Mouse (Mus musculus) embryonic fibroblast, embryonic 13.5 days (primary cell): ENCODE data around the gene Cdx2. TPM values are rescaled to one million over a fixed set of nuclear protein-coding genes. Genes with fewer than 3 reads are reported as not detected.

Source experiments
- H3K27ac ChIP-seq: 2 replicates; pipeline ENCODE4 v1.5.1; 2012; ENCODE audit warnings: low read length, control low read depth, inconsistent platforms; ENCODE audit not compliant: insufficient read depth
- H3K4me1 ChIP-seq: 2 replicates; pipeline ENCODE4 v1.6.1; 2011; ENCODE audit warnings: low read length; ENCODE audit not compliant: control insufficient read depth, insufficient read depth
- H3K4me3 ChIP-seq: 2 replicates; pipeline ENCODE4 v1.5.1; 2011; ENCODE audit warnings: mild to moderate bottlenecking, control low read depth, low read length; ENCODE audit not compliant: insufficient read depth
- CTCF ChIP-seq: IDR thresholded peaks from 2 replicates; pipeline ENCODE4 v1.5.1; 2011; ENCODE audit warnings: mild to moderate bottlenecking, control low read depth, low read length, moderate library complexity, borderline replicate concordance; ENCODE audit not compliant: insufficient read depth
- POLR2A ChIP-seq: IDR thresholded peaks from 2 replicates; pipeline ENCODE4 v1.6.1; 2011; ENCODE audit warnings: low read depth, mild to moderate bottlenecking, control low read depth, low read length, moderate library complexity
- polyA plus RNA-seq: library from polyadenylated mRNA; stranded (reverse); fragments of >200 nt; gene quantifications from 2 replicates; pipeline ENCODE4 v1.2.4, GENCODE M21; 2011; ENCODE audit warnings: low read depth; ENCODE audit not compliant: missing spikeins, insufficient read length

The Cdx2 gene
- polyA plus RNA-seq: not detected in 2 replicates

- Histone ChIP-seq H3K4me3 (no peak within 1 kb of the TSS), H3K27ac (no peak within 1 kb of the TSS), H3K4me1 (no peaks in the 10 kb centered on the region)
- TF ChIP-seq CTCF: no peak
- TF ChIP-seq POLR2A: no peak
Measured at GRCm38 (mm10) chr5:147306638-147307397, at the start of gene Cdx2. Gene Cdx2 (minus strand): TSS chr5:147307270.

DNA sequence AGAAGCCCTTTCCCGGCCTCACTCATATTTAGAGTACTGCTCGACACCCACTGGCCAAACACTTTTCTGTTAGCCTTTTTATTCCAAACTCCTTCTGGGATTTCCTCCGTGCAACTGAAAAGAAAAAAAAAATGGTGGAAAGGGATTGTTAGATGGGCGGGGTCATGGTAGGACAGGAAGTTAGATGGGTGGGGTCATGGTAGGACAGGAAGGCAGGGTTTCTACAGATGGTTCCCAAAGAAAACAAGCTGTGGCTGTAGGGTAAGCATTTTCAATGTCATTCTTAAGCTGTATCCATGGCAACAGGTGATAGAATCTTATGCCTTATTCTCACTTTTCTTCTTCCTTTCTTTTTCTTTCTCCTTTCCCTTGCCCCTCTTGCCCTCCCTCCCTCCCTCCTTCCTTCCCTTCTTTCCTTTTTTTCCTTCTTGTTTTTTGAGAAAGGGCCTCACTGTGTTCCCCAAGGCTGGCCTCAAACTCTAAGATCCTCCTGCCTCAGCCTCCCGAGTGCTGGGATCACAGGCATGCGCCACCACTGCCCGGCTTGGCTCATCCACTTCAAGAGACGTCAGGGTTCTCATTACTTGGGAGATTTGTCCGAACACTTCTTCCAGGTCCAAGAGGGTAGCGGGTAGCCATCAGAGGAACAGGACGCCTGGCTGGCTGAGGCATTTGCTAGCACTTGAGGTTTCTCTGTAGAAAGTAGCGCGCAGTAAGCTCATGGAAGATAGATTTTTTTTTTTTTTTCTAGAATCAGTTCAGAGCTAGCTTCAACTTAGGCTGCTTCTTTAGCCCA lies 49.4 kb upstream of the Cdx2 start:
- Histone ChIP-seq H3K27ac (no peak overlapping the region), H3K4me1 (no peaks in the 10 kb centered on the region), H3K4me3 (no peak overlapping the region)
- TF ChIP-seq CTCF (no peak), POLR2A (no peak)

DNA sequence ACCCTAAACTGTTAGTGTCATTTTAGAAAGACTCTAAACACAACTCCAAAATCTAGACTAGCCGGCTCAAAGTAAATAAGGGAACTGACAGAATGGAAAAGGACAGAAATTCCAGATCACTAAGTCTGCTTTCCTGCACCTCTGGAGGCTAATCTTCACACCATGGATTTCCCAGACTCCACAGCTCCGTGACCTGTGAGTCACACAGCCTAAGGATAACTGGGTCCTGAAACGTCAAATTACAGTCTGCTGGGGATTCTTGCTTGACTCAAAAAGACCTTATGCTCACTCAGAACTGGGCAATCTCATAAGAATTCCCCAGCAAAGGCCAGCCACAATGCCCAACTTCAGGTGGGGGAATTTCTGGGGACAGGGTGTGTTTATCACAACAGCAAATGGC lies 48.7 kb upstream of the Cdx2 start:
- Histone ChIP-seq H3K4me3 (no peak overlapping the region), H3K4me1 (no peaks in the 10 kb centered on the region), H3K27ac (no peak overlapping the region)
- TF ChIP-seq CTCF (no peak), POLR2A (no peak)

DNA sequence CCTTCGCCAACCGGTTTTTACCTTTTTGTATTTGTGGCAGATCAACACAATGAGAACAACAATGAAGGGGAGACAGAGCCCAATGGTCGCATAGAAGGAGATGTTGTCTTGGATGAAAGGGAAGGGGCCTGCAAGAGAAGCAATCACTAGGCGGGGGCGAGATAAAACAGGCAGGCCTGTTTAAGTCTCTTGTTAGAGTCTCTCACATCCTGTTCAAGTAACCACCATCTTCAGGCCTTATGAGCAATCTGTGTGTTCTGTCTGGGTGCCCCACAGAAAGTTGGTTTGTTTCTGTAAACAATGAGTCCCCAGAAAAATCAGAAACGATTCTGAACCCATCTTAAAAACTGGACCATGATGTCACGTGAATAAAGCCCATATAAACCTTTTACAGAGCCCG lies 47.9 kb upstream of the Cdx2 start:
- TF ChIP-seq CTCF: no peak
- no peak overlapping the region for H3K4me3 ChIP-seq
- H3K27ac ChIP-seq: no peak overlapping the region
- H3K4me1 ChIP-seq: no peaks in the 10 kb centered on the region

- Histone ChIP-seq H3K4me1 (no peaks in the 10 kb centered on the region), H3K4me3 (no peak overlapping the region), H3K27ac (no peak overlapping the region)
- no peak for TF ChIP-seq CTCF
- TF ChIP-seq POLR2A: no peak
Measured at GRCm38 (mm10) chr5:147354161-147354780, 47.2 kb upstream of the Cdx2 start.

- no peak overlapping the region for H3K4me3 ChIP-seq
- TF ChIP-seq POLR2A: no peak
- no peak for TF ChIP-seq CTCF
- no peaks in the 10 kb centered on the region for H3K4me1 ChIP-seq
- no peak overlapping the region for H3K27ac ChIP-seq
Measured at GRCm38 (mm10) chr5:147351931-147352330, 44.9 kb upstream of the Cdx2 start.

DNA sequence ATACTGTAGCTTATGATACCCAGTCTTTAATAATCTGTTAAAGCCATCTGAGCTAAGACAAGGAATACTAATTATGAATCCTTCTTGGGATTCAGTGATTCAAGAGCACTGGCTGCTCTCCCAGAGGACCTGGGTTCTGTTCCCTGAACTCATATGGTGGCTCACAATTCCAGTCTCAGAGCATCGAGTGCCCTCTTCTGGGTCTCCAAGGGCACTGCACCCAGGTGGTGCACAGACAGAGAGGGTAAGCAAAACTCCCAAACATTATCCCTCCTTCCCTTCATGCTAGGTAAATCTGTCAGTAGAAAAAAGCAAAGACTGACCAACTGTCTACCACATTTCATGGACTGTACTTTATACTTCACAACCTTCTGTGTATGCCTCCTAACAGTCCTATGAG lies 38.9 kb upstream of the Cdx2 start:
- Histone ChIP-seq H3K27ac (no peak overlapping the region), H3K4me1 (no peaks in the 10 kb centered on the region), H3K4me3 (no peak overlapping the region)
- TF ChIP-seq POLR2A (no peak), CTCF (no peak)

- Histone ChIP-seq H3K27ac (no peak overlapping the region), H3K4me1 (no peaks in the 10 kb centered on the region), H3K4me3 (no peak overlapping the region)
- TF ChIP-seq POLR2A (no peak), CTCF (no peak)
Measured at GRCm38 (mm10) chr5:147343904-147344303, 36.8 kb upstream of the Cdx2 start.

DNA sequence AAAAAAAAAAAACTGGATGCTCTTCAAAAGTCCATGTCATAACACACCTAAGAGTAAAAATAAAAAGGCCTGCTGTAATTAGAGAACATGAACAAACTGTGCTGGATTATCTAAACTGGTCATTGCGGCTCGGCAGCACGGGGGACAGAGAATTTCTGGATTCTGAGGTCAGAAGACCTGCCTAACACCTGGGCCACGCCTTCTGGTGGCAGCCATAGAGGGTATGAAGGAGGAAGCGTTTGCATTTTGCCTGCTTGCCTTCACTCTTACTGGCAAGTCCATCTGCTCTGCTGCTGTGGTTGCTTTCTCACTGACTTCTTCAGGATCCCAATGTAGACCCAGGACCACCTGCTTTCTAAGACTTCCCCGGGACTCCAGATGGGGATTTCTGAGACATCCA lies 35.8 kb upstream of the Cdx2 start:
- Histone ChIP-seq H3K4me3 (no peak overlapping the region), H3K4me1 (no peaks in the 10 kb centered on the region), H3K27ac (no peak overlapping the region)
- TF ChIP-seq POLR2A: no peak
- TF ChIP-seq CTCF: no peak
